Mouse (Mus musculus) heart, adult 11 months (tissue): ENCODE data around the gene Katna1.
A peak's percentile ranks its signal among the peaks of the same experiment; 100 is the strongest.

Source experiments
- DNase-seq: peaks from one replicate; pipeline ENCODE4 v3.0.0; 2022

The Katna1 gene

GRCm38 (mm10) chr10:7780238-7781176, 54.7 kb downstream of the Katna1 start:
- DNase-seq = peak; percentile 99

GRCm38 (mm10) chr10:7781214-7781613, 55.4 kb downstream of the Katna1 start:
- no peak for DNase-seq

- no peak for DNase-seq
Observed at GRCm38 (mm10) chr10:7787319-7787718, 61.5 kb downstream of the Katna1 start.

- DNase-seq = no peak
Observed at GRCm38 (mm10) chr10:7792254-7792750, 66.5 kb downstream of the Katna1 start.

- DNase-seq = peak; percentile 99
Observed at GRCm38 (mm10) chr10:7792751-7793385, 67.1 kb downstream of the Katna1 start, which contains the start of the genes Ginm1 and Ppil4. TSS of gene Ginm1 (minus strand) at chr10:7792824. TSS of gene Ppil4 (plus strand) at chr10:7792891.

GRCm38 (mm10) chr10:7801258-7801657, 75.5 kb downstream of the Katna1 start:
- no peak for DNase-seq

- no peak for DNase-seq
Observed at GRCm38 (mm10) chr10:7802519-7803140, 76.8 kb downstream of the Katna1 start.

GRCm38 (mm10) chr10:7809937-7810336, 84.1 kb downstream of the Katna1 start:
- no peak for DNase-seq
